Mouse (Mus musculus): ENCODE measurements around the gene Gnb1l. TPM values are rescaled to one million over a fixed set of nuclear protein-coding genes. Genes with fewer than 3 reads are reported as not detected.
A peak's percentile ranks its signal among the peaks of the same experiment; 100 is the strongest.

Gene Gnb1l
- polyA plus RNA-seq (2015; fragmentation: Nextera tagmentation; extraction: Ambion mirVana), result 11.0 and 12.6 TPM in 2 replicates

GRCm38 (mm10) chr16:18498558-18498990, at the start of gene Gnb1l, which contains the start of gene Rtl10:
Gene Gnb1l (plus strand): TSS chr16:18498713.
Gene Rtl10 (plus strand): TSS chr16:18498901.
- H3K9ac ChIP-seq (ENCODE audit: low read depth, low read length), result peak within 1 kb of the TSS; percentile 80
- H3K9me3 ChIP-seq (ENCODE audit: control insufficient read depth), result no peaks in the 10 kb centered on the region
- 0 out of 2 replicates have a peak, but pooled peaks have one; percentile 22 for TF ChIP-seq CTCF (IDR thresholded peaks at IDR 0.05; ENCODE audit: low read depth)
- H3K27ac ChIP-seq (ENCODE audit: low read depth, low read length), result peak within 1 kb of the TSS; percentile 90
- H3K4me2 ChIP-seq (replicated peaks; ENCODE audit: low read depth), result peak within 1 kb of the TSS; percentile 94
- H3K4me1 ChIP-seq (replicated peaks; ENCODE audit: control insufficient read depth, insufficient read depth, low read length), result peaks cover 10% of the 10 kb centered on the region; the same call in 1 of the 2 replicates
- H3K4me3 ChIP-seq (ENCODE audit: low read depth, low read length), result peak within 1 kb of the TSS; percentile 72
- peak; percentile 93 for ATAC-seq
- WGBS, result under 1% methylated on average over 48 of the region's 51 CpGs
- H3K36me3 ChIP-seq (ENCODE audit: control insufficient read depth, insufficient read depth), result peaks cover 13% of the 10 kb centered on the region; the same call in 1 of the 2 replicates
- no peaks in the 10 kb centered on the region for H3K27me3 ChIP-seq (replicated peaks; ENCODE audit: control insufficient read depth, insufficient read depth, low read length)

- H3K4me2 ChIP-seq (replicated peaks; ENCODE audit: low read depth), result no peak overlapping the region
- TF ChIP-seq CTCF (IDR thresholded peaks at IDR 0.05; ENCODE audit: low read depth), result no peak
- H3K27ac ChIP-seq (ENCODE audit: low read depth, low read length), result peak overlapping the region; percentile 70
- no peak overlapping the region for H3K9ac ChIP-seq (ENCODE audit: low read depth, low read length)
- H3K9me3 ChIP-seq (ENCODE audit: control insufficient read depth), result no peaks in the 10 kb centered on the region
- H3K4me1 ChIP-seq (replicated peaks; ENCODE audit: control insufficient read depth, insufficient read depth, low read length), result no peaks in the 10 kb centered on the region
- peak; percentile 88 for ATAC-seq
- 88% methylated on average over 4 of the region's 4 CpGs for WGBS
- peaks cover 11% of the 10 kb centered on the region for H3K36me3 ChIP-seq (ENCODE audit: control insufficient read depth, insufficient read depth)
- no peak overlapping the region for H3K4me3 ChIP-seq (ENCODE audit: low read depth, low read length)
- no peaks in the 10 kb centered on the region for H3K27me3 ChIP-seq (replicated peaks; ENCODE audit: control insufficient read depth, insufficient read depth, low read length)
Observed at GRCm38 (mm10) chr16:18449005-18449404, 49.5 kb upstream of the Gnb1l start.

GRCm38 (mm10) chr16:18451486-18452181, 46.9 kb upstream of the Gnb1l start:
- no peak for TF ChIP-seq CTCF (IDR thresholded peaks at IDR 0.05; ENCODE audit: low read depth)
- no peaks in the 10 kb centered on the region for H3K9me3 ChIP-seq (ENCODE audit: control insufficient read depth)
- no peak overlapping the region for H3K4me2 ChIP-seq (replicated peaks; ENCODE audit: low read depth)
- no peaks in the 10 kb centered on the region for H3K27me3 ChIP-seq (replicated peaks; ENCODE audit: control insufficient read depth, insufficient read depth, low read length)
- H3K9ac ChIP-seq (ENCODE audit: low read depth, low read length), result no peak overlapping the region
- H3K27ac ChIP-seq (ENCODE audit: low read depth, low read length), result no peak overlapping the region
- H3K4me3 ChIP-seq (ENCODE audit: low read depth, low read length), result no peak overlapping the region
- 55% methylated on average over 9 of the region's 9 CpGs for WGBS
- peaks cover 6% of the 10 kb centered on the region; the same call in 1 of the 2 replicates for H3K36me3 ChIP-seq (ENCODE audit: control insufficient read depth, insufficient read depth)
- ATAC-seq, result no peak; the same call in 1 of the 2 replicates
- H3K4me1 ChIP-seq (replicated peaks; ENCODE audit: control insufficient read depth, insufficient read depth, low read length), result no peaks in the 10 kb centered on the region

GRCm38 (mm10) chr16:18452361-18452862, 46.1 kb upstream of the Gnb1l start:
- H3K27ac ChIP-seq (ENCODE audit: low read depth, low read length), result no peak overlapping the region
- peaks cover 6% of the 10 kb centered on the region; the same call in 1 of the 2 replicates for H3K36me3 ChIP-seq (ENCODE audit: control insufficient read depth, insufficient read depth)
- H3K9me3 ChIP-seq (ENCODE audit: control insufficient read depth), result no peaks in the 10 kb centered on the region
- WGBS, result 86% methylated on average over 8 of the region's 8 CpGs
- no peak overlapping the region for H3K4me2 ChIP-seq (replicated peaks; ENCODE audit: low read depth)
- TF ChIP-seq CTCF (IDR thresholded peaks at IDR 0.05; ENCODE audit: low read depth), result no peak
- no peaks in the 10 kb centered on the region for H3K27me3 ChIP-seq (replicated peaks; ENCODE audit: control insufficient read depth, insufficient read depth, low read length)
- no peaks in the 10 kb centered on the region for H3K4me1 ChIP-seq (replicated peaks; ENCODE audit: control insufficient read depth, insufficient read depth, low read length)
- no peak overlapping the region for H3K4me3 ChIP-seq (ENCODE audit: low read depth, low read length)
- H3K9ac ChIP-seq (ENCODE audit: low read depth, low read length), result no peak overlapping the region
- ATAC-seq, result no peak

GRCm38 (mm10) chr16:18453846-18454245, 44.7 kb upstream of the Gnb1l start:
- TF ChIP-seq CTCF (IDR thresholded peaks at IDR 0.05; ENCODE audit: low read depth), result no peak
- ATAC-seq, result no peak
- no peak overlapping the region for H3K4me3 ChIP-seq (ENCODE audit: low read depth, low read length)
- no peaks in the 10 kb centered on the region for H3K4me1 ChIP-seq (replicated peaks; ENCODE audit: control insufficient read depth, insufficient read depth, low read length)
- H3K4me2 ChIP-seq (replicated peaks; ENCODE audit: low read depth), result no peak overlapping the region
- no peak overlapping the region for H3K9ac ChIP-seq (ENCODE audit: low read depth, low read length)
- H3K27ac ChIP-seq (ENCODE audit: low read depth, low read length), result no peak overlapping the region
- 59% methylated on average over 5 of the region's 5 CpGs for WGBS
- peaks cover 9% of the 10 kb centered on the region; the same call in 1 of the 2 replicates for H3K36me3 ChIP-seq (ENCODE audit: control insufficient read depth, insufficient read depth)
- no peaks in the 10 kb centered on the region for H3K27me3 ChIP-seq (replicated peaks; ENCODE audit: control insufficient read depth, insufficient read depth, low read length)
- H3K9me3 ChIP-seq (ENCODE audit: control insufficient read depth), result no peaks in the 10 kb centered on the region

GRCm38 (mm10) chr16:18455407-18455806, 43.1 kb upstream of the Gnb1l start:
- H3K27ac ChIP-seq (ENCODE audit: low read depth, low read length), result no peak overlapping the region
- WGBS, result 84% methylated on average over 6 of the region's 6 CpGs

More at GRCm38 (mm10) chr16:18455407-18455806, 43.1 kb upstream of the Gnb1l start:
- TF ChIP-seq CTCF (IDR thresholded peaks at IDR 0.05; ENCODE audit: low read depth), result no peak
- H3K4me3 ChIP-seq (ENCODE audit: low read depth, low read length), result no peak overlapping the region
- H3K9me3 ChIP-seq (ENCODE audit: control insufficient read depth), result no peaks in the 10 kb centered on the region
- H3K4me2 ChIP-seq (replicated peaks; ENCODE audit: low read depth), result no peak overlapping the region
- peaks cover 3% of the 10 kb centered on the region; the same call in 1 of the 2 replicates for H3K36me3 ChIP-seq (ENCODE audit: control insufficient read depth, insufficient read depth)
- no peaks in the 10 kb centered on the region for H3K27me3 ChIP-seq (replicated peaks; ENCODE audit: control insufficient read depth, insufficient read depth, low read length)
- peaks cover 4% of the 10 kb centered on the region; the same call in 1 of the 2 replicates for H3K4me1 ChIP-seq (replicated peaks; ENCODE audit: control insufficient read depth, insufficient read depth, low read length)
- H3K9ac ChIP-seq (ENCODE audit: low read depth, low read length), result no peak overlapping the region
- no peak for ATAC-seq

Data from intestine, postnatal 0 days (tissue).